Mouse (Mus musculus): ENCODE data around the gene Naaladl2.

The Naaladl2 gene

GRCm38 (mm10) chr3:25143555-25144311 lies at the start of gene Naaladl2:
Gene Naaladl2 (minus strand): TSS chr3:25144261.
- in situ Hi-C loops (cut with MboI, MseI): loop anchor here (10.0 kb wide), 1 partner anchor 1189 kb away; no protein-coding TSS in a partner anchor

- in situ Hi-C loops (cut with MboI, MseI): no loop called here
These were observed 7.7 kb upstream of the Naaladl2 start for GRCm38 (mm10) chr3:25151721-25152120.

GRCm38 (mm10) chr3:25147271-25147670 lies 3.2 kb upstream of the Naaladl2 start:
- in situ Hi-C loops (cut with MboI, MseI): loop anchor here (10.0 kb wide), 1 partner anchor 1192 kb away; no protein-coding TSS in a partner anchor

GRCm38 (mm10) chr3:25144961-25145697 lies 1.1 kb upstream of the Naaladl2 start:
- in situ Hi-C loops (cut with MboI, MseI): loop anchor here (10.0 kb wide), 1 partner anchor 1190 kb away; no protein-coding TSS in a partner anchor

- in situ Hi-C loops (cut with MboI, MseI): loop anchor here (10.0 kb wide), 1 partner anchor 1188 kb away; no protein-coding TSS in a partner anchor
These were observed 950 bp downstream of the Naaladl2 start for GRCm38 (mm10) chr3:25143111-25143510.

GRCm38 (mm10) chr3:25131848-25132247 lies 12.2 kb downstream of the Naaladl2 start:
- in situ Hi-C loops (cut with MboI, MseI): no loop called here

- in situ Hi-C loops (cut with MboI, MseI): no loop called here
These were observed 16.2 kb downstream of the Naaladl2 start for GRCm38 (mm10) chr3:25127864-25128263.

GRCm38 (mm10) chr3:25124919-25125846 lies 18.9 kb downstream of the Naaladl2 start:
- in situ Hi-C loops (cut with MboI, MseI): no loop called here

GRCm38 (mm10) chr3:25113107-25113506 lies 31.0 kb downstream of the Naaladl2 start:
- in situ Hi-C loops (cut with MboI, MseI): no loop called here

- in situ Hi-C loops (cut with MboI, MseI): no loop called here
These were observed 35.1 kb downstream of the Naaladl2 start for GRCm38 (mm10) chr3:25108997-25109396.

- in situ Hi-C loops (cut with MboI, MseI): no loop called here
These were observed 51.1 kb downstream of the Naaladl2 start for GRCm38 (mm10) chr3:25092986-25093385.

GRCm38 (mm10) chr3:25075785-25076184 lies 68.3 kb downstream of the Naaladl2 start:
- in situ Hi-C loops (cut with MboI, MseI): no loop called here

GRCm38 (mm10) chr3:25074266-25074665 lies 69.8 kb downstream of the Naaladl2 start:
- in situ Hi-C loops (cut with MboI, MseI): no loop called here

- in situ Hi-C loops (cut with MboI, MseI): no loop called here
These were observed 70.2 kb downstream of the Naaladl2 start for GRCm38 (mm10) chr3:25073821-25074220.

- in situ Hi-C loops (cut with MboI, MseI): no loop called here
These were observed 80.8 kb downstream of the Naaladl2 start for GRCm38 (mm10) chr3:25063217-25063616.

GRCm38 (mm10) chr3:25052975-25053374 lies 91.1 kb downstream of the Naaladl2 start:
- in situ Hi-C loops (cut with MboI, MseI): no loop called here

GRCm38 (mm10) chr3:25019972-25020371 lies 124.1 kb downstream of the Naaladl2 start:
- in situ Hi-C loops (cut with MboI, MseI): no loop called here

GRCm38 (mm10) chr3:25010751-25011150 lies 133.3 kb downstream of the Naaladl2 start:
- in situ Hi-C loops (cut with MboI, MseI): no loop called here

- in situ Hi-C loops (cut with MboI, MseI): loop anchor here (10.0 kb wide), 1 partner anchor 1082 kb away; no protein-coding TSS in a partner anchor
These were observed 137.3 kb downstream of the Naaladl2 start for GRCm38 (mm10) chr3:25006802-25007201.

- in situ Hi-C loops (cut with MboI, MseI): no loop called here
These were observed 151.5 kb downstream of the Naaladl2 start for GRCm38 (mm10) chr3:24992577-24992976.

GRCm38 (mm10) chr3:24992078-24992477 lies 152.0 kb downstream of the Naaladl2 start:
- in situ Hi-C loops (cut with MboI, MseI): no loop called here
